Mouse (Mus musculus): ENCODE measurements around the gene Sik3. TPM values are rescaled to one million over a fixed set of nuclear protein-coding genes. Genes with fewer than 3 reads are reported as not detected.

Gene Sik3
- polyA plus RNA-seq, 1 experiment from 2014 or later: 10.1 TPM

DNA sequence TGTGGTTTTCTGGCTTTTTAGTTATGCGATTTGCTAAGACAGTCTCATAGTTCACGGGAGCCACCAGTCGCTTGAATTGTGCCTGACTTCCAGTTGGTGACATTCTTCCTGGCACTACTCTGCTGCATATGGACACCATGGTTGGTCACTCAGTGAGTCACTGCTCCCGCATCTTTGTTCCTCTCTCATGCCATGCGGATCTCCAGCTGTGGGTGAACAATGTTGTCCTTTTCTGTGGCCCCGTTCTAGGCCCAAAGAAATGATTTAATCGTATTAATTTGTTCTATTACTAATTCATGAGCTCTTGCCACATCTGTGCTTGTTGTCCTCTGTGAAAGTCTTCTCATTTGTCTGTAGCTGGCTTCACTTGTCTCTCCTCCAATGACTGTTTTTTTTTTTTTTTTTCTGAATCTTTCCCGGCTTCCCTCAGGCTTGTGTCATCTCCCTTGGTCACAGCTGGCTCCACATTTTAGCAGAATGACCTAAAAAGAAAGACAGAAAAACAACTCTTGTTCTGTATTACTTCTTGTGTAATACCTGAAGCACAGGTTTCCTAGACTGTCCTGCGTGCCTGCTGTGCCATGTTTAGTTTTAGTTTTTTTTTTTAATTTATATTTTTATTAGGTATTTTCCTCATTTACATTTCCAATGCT lies 40.5 kb downstream of the Sik3 start:
- no peak for ATAC-seq (replicated peaks; ENCODE audit: insufficient number of reproducible peaks, low FRiP score, low TSS enrichment)
- Histone ChIP-seq H3K4me1 (ENCODE audit: control insufficient read depth, insufficient read depth, low read length) (peaks cover 22% of the 10 kb centered on the region), H3K4me3 (ENCODE audit: low read depth, low read length) (no peak overlapping the region), H3K36me3 (ENCODE audit: control insufficient read depth, insufficient read depth, low read length) (no peaks in the 10 kb centered on the region), H3K27me3 (ENCODE audit: control insufficient read depth, insufficient read depth, low read length) (no peaks in the 10 kb centered on the region), H3K4me2 (no peak overlapping the region), H3K9ac (ENCODE audit: low read depth, low read length) (no peak overlapping the region), H3K27ac (ENCODE audit: low read depth, low read length) (no peak overlapping the region), H3K9me3 (replicated peaks; ENCODE audit: control insufficient read depth, low read length) (no peaks in the 10 kb centered on the region)
- WGBS (ENCODE audit: insufficient replicate concordance): 83% methylated on average over 9 of the region's 9 CpGs

DNA sequence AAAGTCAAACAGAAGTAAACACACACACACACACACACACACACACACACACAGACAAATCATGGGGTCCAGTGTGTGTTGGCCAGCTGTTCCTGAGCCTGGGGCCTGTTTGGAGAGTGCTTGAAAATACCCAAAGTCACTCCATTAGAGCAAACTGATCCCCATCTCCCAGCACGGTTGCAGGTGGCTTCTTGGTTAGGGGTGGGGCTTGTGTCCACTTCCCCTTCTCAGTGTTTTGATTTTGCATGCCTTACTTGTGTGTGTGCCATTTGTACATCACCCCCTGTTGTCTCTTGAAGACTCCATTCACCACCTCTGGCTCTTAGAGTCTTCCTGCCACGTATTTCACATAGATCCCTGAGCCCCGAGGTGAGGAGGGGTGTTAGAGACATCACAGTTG lies 45.4 kb downstream of the Sik3 start:
- no peaks in the 10 kb centered on the region for H3K27me3 ChIP-seq (ENCODE audit: control insufficient read depth, insufficient read depth, low read length)
- H3K4me3 ChIP-seq (ENCODE audit: low read depth, low read length): no peak overlapping the region
- WGBS (ENCODE audit: insufficient replicate concordance): 78% methylated on average over 3 of the region's 3 CpGs

DNA sequence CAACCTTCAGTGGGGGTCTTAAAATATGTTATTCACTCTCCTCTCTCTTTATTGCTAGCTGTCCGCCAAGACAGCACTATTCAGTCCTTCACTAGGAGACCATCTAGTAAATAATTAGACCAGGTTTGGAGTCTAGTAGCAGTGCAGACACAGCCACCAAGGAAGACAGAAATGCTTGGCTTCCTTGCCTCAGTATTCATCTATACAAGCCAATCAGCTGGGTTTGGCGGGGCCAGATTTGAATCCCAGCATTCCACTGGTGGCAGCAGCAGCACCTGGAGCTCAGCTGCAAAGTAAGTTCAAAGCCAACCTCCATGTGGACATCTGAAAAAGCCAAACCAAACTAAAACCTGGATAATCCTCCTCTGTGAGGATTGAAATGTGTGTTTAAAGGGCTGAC lies 47.6 kb downstream of the Sik3 start:
- Histone ChIP-seq H3K27me3 (ENCODE audit: control insufficient read depth, insufficient read depth, low read length) (no peaks in the 10 kb centered on the region), H3K4me3 (ENCODE audit: low read depth, low read length) (no peak overlapping the region), H3K36me3 (ENCODE audit: control insufficient read depth, insufficient read depth, low read length) (no peaks in the 10 kb centered on the region), H3K9ac (ENCODE audit: low read depth, low read length) (no peak overlapping the region), H3K4me2 (no peak overlapping the region), H3K4me1 (ENCODE audit: control insufficient read depth, insufficient read depth, low read length) (peaks cover 3% of the 10 kb centered on the region; the same call in 1 of the 2 replicates), H3K27ac (ENCODE audit: low read depth, low read length) (no peak overlapping the region), H3K9me3 (replicated peaks; ENCODE audit: control insufficient read depth, low read length) (no peaks in the 10 kb centered on the region)
- no peak for ATAC-seq (replicated peaks; ENCODE audit: insufficient number of reproducible peaks, low FRiP score, low TSS enrichment)
- WGBS (ENCODE audit: insufficient replicate concordance): 91% methylated on average over 2 of the region's 2 CpGs

More for the DNA sequence above, 45.4 kb downstream of the Sik3 start:
- H3K36me3 ChIP-seq (ENCODE audit: control insufficient read depth, insufficient read depth, low read length): no peaks in the 10 kb centered on the region
- H3K4me2 ChIP-seq: no peak overlapping the region
- peaks cover 6% of the 10 kb centered on the region; the same call in 1 of the 2 replicates for H3K4me1 ChIP-seq (ENCODE audit: control insufficient read depth, insufficient read depth, low read length)
- ATAC-seq (replicated peaks; ENCODE audit: insufficient number of reproducible peaks, low FRiP score, low TSS enrichment): no peak
- no peak overlapping the region for H3K27ac ChIP-seq (ENCODE audit: low read depth, low read length)
- H3K9ac ChIP-seq (ENCODE audit: low read depth, low read length): no peak overlapping the region
- H3K9me3 ChIP-seq (replicated peaks; ENCODE audit: control insufficient read depth, low read length): no peaks in the 10 kb centered on the region

DNA sequence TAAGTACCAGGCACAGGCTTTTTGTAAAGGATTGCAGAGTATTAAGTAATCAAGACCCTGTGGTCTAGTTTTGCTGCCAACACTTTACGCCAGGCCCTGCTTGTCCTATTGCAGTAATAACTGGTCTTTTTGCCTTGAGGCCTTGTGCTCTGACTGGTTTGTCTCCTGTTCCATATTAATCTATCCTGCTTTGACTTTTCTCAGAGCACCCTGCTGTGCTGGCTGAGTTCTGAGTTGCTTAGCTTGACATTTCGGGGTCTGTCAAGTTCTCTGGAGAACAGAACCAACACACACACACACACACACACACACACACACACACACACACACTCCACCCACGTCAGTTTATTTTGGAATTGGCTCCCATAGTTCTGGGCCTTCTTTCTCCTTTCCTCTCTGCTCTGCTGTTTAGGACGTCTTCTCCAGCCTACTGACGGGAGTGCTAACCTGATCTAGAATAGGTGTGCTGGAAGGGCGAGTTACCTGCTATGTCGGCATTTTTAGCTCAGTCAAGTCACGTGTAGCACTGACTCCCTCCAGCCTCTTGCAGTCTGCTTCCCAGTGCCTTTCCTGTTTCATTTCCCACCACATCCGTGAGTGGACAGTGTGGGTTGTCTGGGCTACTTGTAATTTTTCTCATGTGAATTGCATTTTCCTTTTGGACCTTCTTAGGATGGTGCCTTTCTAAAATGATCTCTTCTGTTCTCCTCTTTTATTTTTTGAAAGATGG lies 49.2 kb downstream of the Sik3 start:
- Histone ChIP-seq H3K36me3 (ENCODE audit: control insufficient read depth, insufficient read depth, low read length) (no peaks in the 10 kb centered on the region), H3K9ac (ENCODE audit: low read depth, low read length) (no peak overlapping the region), H3K4me1 (ENCODE audit: control insufficient read depth, insufficient read depth, low read length) (no peaks in the 10 kb centered on the region; the same call in 1 of the 2 replicates), H3K9me3 (replicated peaks; ENCODE audit: control insufficient read depth, low read length) (no peaks in the 10 kb centered on the region), H3K4me2 (no peak overlapping the region), H3K4me3 (ENCODE audit: low read depth, low read length) (no peak overlapping the region), H3K27ac (ENCODE audit: low read depth, low read length) (no peak overlapping the region), H3K27me3 (ENCODE audit: control insufficient read depth, insufficient read depth, low read length) (no peaks in the 10 kb centered on the region)
- ATAC-seq (replicated peaks; ENCODE audit: insufficient number of reproducible peaks, low FRiP score, low TSS enrichment): no peak
- 72% methylated on average over 9 of the region's 9 CpGs for WGBS (ENCODE audit: insufficient replicate concordance)

DNA sequence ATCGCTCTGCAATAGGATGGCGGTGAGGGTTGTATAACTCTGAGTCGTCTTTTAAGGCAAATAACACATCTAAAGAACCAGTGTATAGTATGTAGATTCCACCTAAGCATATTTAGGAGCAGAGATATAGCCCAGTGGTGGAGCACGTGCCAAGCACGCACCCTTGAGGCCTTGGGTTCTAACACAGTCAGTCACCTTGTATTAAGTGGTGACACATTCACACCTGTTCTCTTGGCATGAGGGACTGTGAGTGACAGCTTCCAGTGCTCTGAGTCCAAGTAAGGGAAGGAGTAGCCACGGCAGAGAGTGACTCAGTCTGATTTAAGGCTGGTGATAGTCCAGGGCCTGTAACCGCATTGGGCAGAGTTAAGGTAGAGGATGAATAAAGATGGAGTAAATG lies 51.7 kb downstream of the Sik3 start:
- H3K9me3 ChIP-seq (replicated peaks; ENCODE audit: control insufficient read depth, low read length): no peaks in the 10 kb centered on the region
- 83% methylated on average over 7 of the region's 7 CpGs for WGBS (ENCODE audit: insufficient replicate concordance)

DNA sequence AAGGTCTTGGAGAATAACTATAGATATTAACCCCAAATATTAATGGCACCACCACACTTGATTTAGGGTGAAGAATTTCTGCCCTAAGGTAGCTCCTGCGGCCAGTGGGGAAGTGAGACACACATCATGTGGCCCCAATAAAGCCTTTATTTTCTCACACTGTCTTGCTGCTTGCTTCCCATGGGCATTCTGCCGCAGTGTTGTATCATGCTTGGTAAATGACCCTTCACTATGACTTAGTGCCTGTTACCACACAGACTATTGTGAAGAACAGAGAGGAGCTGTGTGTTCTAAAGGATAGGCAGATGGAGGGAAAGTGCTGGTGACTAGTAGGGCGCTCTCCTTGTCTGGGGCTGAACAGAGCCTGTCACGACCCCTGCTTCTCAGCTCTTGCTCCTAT lies 54.1 kb downstream of the Sik3 start:
- WGBS (ENCODE audit: insufficient replicate concordance): 81% methylated on average over 4 of the region's 4 CpGs
- no peak overlapping the region for H3K27ac ChIP-seq (ENCODE audit: low read depth, low read length)
- no peak overlapping the region for H3K9ac ChIP-seq (ENCODE audit: low read depth, low read length)
- H3K4me2 ChIP-seq: no peak overlapping the region
- H3K36me3 ChIP-seq (ENCODE audit: control insufficient read depth, insufficient read depth, low read length): no peaks in the 10 kb centered on the region
- no peaks in the 10 kb centered on the region for H3K9me3 ChIP-seq (replicated peaks; ENCODE audit: control insufficient read depth, low read length)
- no peak for ATAC-seq (replicated peaks; ENCODE audit: insufficient number of reproducible peaks, low FRiP score, low TSS enrichment)
- H3K27me3 ChIP-seq (ENCODE audit: control insufficient read depth, insufficient read depth, low read length): no peaks in the 10 kb centered on the region
- no peak overlapping the region for H3K4me3 ChIP-seq (ENCODE audit: low read depth, low read length)
- peaks cover 7% of the 10 kb centered on the region; the same call in 1 of the 2 replicates for H3K4me1 ChIP-seq (ENCODE audit: control insufficient read depth, insufficient read depth, low read length)

More for the DNA sequence above, 51.7 kb downstream of the Sik3 start:
- no peak overlapping the region for H3K4me3 ChIP-seq (ENCODE audit: low read depth, low read length)
- no peaks in the 10 kb centered on the region for H3K36me3 ChIP-seq (ENCODE audit: control insufficient read depth, insufficient read depth, low read length)
- no peak overlapping the region for H3K27ac ChIP-seq (ENCODE audit: low read depth, low read length)
- peaks cover 7% of the 10 kb centered on the region; the same call in 1 of the 2 replicates for H3K4me1 ChIP-seq (ENCODE audit: control insufficient read depth, insufficient read depth, low read length)
- ATAC-seq (replicated peaks; ENCODE audit: insufficient number of reproducible peaks, low FRiP score, low TSS enrichment): no peak
- no peak overlapping the region for H3K9ac ChIP-seq (ENCODE audit: low read depth, low read length)
- no peaks in the 10 kb centered on the region for H3K27me3 ChIP-seq (ENCODE audit: control insufficient read depth, insufficient read depth, low read length)
- H3K4me2 ChIP-seq: no peak overlapping the region

DNA sequence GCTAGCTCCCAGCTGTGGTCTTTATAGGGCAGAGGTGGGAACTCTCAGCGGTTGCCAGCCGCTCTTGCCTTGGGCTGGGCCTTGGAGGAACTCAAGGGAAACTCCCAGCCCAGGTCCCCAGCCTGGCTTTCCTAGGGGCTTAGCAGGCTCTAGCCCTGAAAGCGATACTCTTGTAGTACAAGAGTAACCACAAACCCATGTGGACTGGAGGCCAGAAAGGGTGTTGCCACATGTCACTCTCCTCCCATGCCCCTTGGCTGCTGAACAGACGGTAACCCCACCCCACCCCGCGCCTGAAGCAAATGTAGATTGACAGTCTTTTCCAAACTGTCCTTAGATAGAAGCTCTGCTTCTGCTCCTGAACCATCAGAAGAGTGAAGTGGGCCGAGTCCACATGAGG lies 55.1 kb downstream of the Sik3 start:
- no peak for ATAC-seq (replicated peaks; ENCODE audit: insufficient number of reproducible peaks, low FRiP score, low TSS enrichment)
- Histone ChIP-seq H3K36me3 (ENCODE audit: control insufficient read depth, insufficient read depth, low read length) (no peaks in the 10 kb centered on the region), H3K4me2 (no peak overlapping the region), H3K27ac (ENCODE audit: low read depth, low read length) (no peak overlapping the region), H3K4me3 (ENCODE audit: low read depth, low read length) (no peak overlapping the region), H3K9ac (ENCODE audit: low read depth, low read length) (no peak overlapping the region), H3K4me1 (ENCODE audit: control insufficient read depth, insufficient read depth, low read length) (peaks cover 7% of the 10 kb centered on the region; the same call in 1 of the 2 replicates), H3K9me3 (replicated peaks; ENCODE audit: control insufficient read depth, low read length) (no peaks in the 10 kb centered on the region), H3K27me3 (ENCODE audit: control insufficient read depth, insufficient read depth, low read length) (no peaks in the 10 kb centered on the region)
- 58% methylated on average over 7 of the region's 7 CpGs for WGBS (ENCODE audit: insufficient replicate concordance)

DNA sequence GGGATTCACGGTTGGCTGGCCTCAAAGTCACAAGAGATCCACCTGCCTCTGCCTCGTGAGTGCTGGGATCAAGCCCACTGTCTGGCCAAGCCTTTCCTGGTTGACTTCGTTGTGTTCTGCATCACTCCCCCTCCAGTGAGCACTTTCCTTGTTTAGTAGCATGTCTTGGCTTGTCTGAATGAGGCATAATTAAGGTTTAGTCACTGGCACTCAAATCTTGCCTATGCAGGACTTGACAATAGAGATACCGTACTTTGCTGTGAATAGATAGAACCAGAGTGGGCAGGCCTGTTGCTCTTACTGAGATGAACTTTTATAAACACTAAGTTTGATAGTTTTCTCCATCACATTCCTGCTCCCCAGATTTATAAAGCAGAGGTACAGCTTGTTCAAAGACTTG lies 56.4 kb downstream of the Sik3 start:
- H3K4me3 ChIP-seq (ENCODE audit: low read depth, low read length): no peak overlapping the region
- no peak overlapping the region for H3K9ac ChIP-seq (ENCODE audit: low read depth, low read length)
- WGBS (ENCODE audit: insufficient replicate concordance): 75% methylated on average over 4 of the region's 4 CpGs
- peaks cover 7% of the 10 kb centered on the region; the same call in 1 of the 2 replicates for H3K4me1 ChIP-seq (ENCODE audit: control insufficient read depth, insufficient read depth, low read length)
- H3K36me3 ChIP-seq (ENCODE audit: control insufficient read depth, insufficient read depth, low read length): no peaks in the 10 kb centered on the region
- no peaks in the 10 kb centered on the region for H3K27me3 ChIP-seq (ENCODE audit: control insufficient read depth, insufficient read depth, low read length)
- H3K4me2 ChIP-seq: no peak overlapping the region
- H3K27ac ChIP-seq (ENCODE audit: low read depth, low read length): no peak overlapping the region
- no peaks in the 10 kb centered on the region for H3K9me3 ChIP-seq (replicated peaks; ENCODE audit: control insufficient read depth, low read length)
- no peak for ATAC-seq (replicated peaks; ENCODE audit: insufficient number of reproducible peaks, low FRiP score, low TSS enrichment)
